In genomic region chr1:152305461-152305860, GRCm38 (mm10) we compare ENCODE assay signal across 21 mouse cellular contexts.
DNase-seq lines count a peak whose midpoint lies in the region; ATAC-seq and TF ChIP-seq lines count a peak whose summit lies in the region.
"Had no signal": no experiment of that assay in that cellular context is flagged by ENCODE, and none has a peak within 500 bp of the region (broad histone marks: within the 10 kb centered on the region; RNA-seq: fewer than 3 reads in every experiment).

No protein-coding gene starts in this region.

- H3K79me3 ChIP-seq in C2C12 (ENCODE audit: low read depth), result no peaks in the 10 kb centered on the region

- H3ac ChIP-seq in C2C12 (ENCODE audit: control insufficient read depth, insufficient read length, low read depth), result no peak overlapping the region

- no peak for TF ChIP-seq POLR2A in heart, adult 2 months (IDR thresholded peaks at IDR 0.05; ENCODE audit: insufficient read depth, low read depth, low read length)

- peak overlapping the region; percentile 94 for H3K27ac ChIP-seq in heart, embryonic 13.5 days (replicated peaks)
- no peak overlapping the region for H3K27ac ChIP-seq in heart, adult 2 months
- H3K27ac ChIP-seq: embryonic facial prominence, embryonic 10.5 days; forebrain, embryonic 12.5 days; forebrain, embryonic 15.5 days; hindbrain, embryonic 14.5 days; hindbrain, postnatal 0 days had no signal

- H3K9me3 ChIP-seq in heart, embryonic 13.5 days, result no peaks in the 10 kb centered on the region
- H3K9me3 ChIP-seq: embryonic facial prominence, embryonic 10.5 days; embryonic facial prominence, embryonic 13.5 days; forebrain, embryonic 12.5 days; forebrain, embryonic 15.5 days; heart, embryonic 12.5 days had no signal

- TF ChIP-seq EP300 in heart, adult 2 months (IDR thresholded peaks at IDR 0.05; ENCODE audit: insufficient read depth, low read depth, low read length), result no peak

- no peak for DNase-seq in heart, adult 2 months
- peak; percentile 50 for DNase-seq in 3T3-L1 (ENCODE audit: low read depth, low spot score)
- no peak for DNase-seq in spleen, postnatal 10 days (ENCODE audit: low spot score in 2 of 2)
- no peak for DNase-seq in testis, postnatal 14 days (ENCODE audit: low spot score)
- DNase-seq: adrenal gland, adult 8-10 months; adrenal gland, postnatal 25 days; embryo, embryonic 11 days; kidney, adult 18-20 months had no signal

- 79% methylated on average over 3 of the region's 3 CpGs for WGBS in heart, embryonic 13.5 days
- 68% methylated on average over 3 of the region's 3 CpGs for WGBS in heart, adult 2 months

- H3K4me1 ChIP-seq in heart, embryonic 13.5 days, result peaks cover 30% of the 10 kb centered on the region
- peaks cover 5% of the 10 kb centered on the region; the same call in 1 of the 2 replicates for H3K4me1 ChIP-seq in heart, adult 2 months (ENCODE audit: control insufficient read depth, insufficient read depth, low read length)
- H3K4me1 ChIP-seq: embryonic facial prominence, embryonic 10.5 days; forebrain, embryonic 12.5 days; forebrain, embryonic 15.5 days had no signal

- intact Hi-C loops in heart, adult 2 months (cut with DNase I), result no loop called here

- no peaks in the 10 kb centered on the region for H3K27me3 ChIP-seq in heart, embryonic 13.5 days (replicated peaks)
- H3K27me3 ChIP-seq in heart, adult 2 months (ENCODE audit: control insufficient read depth, insufficient read depth, low read length), result no peaks in the 10 kb centered on the region
- H3K27me3 ChIP-seq in C2C12 (ENCODE audit: control insufficient read depth, insufficient read depth, insufficient read length), result no peaks in the 10 kb centered on the region
- H3K27me3 ChIP-seq: embryonic facial prominence, embryonic 13.5 days; forebrain, embryonic 12.5 days; forebrain, embryonic 15.5 days; heart, embryonic 12.5 days had no signal

- H3K79me2 ChIP-seq in heart, adult 2 months (replicated peaks; ENCODE audit: control insufficient read depth, insufficient read depth, low read length), result no peaks in the 10 kb centered on the region
- no peaks in the 10 kb centered on the region for H3K79me2 ChIP-seq in C2C12 (ENCODE audit: control insufficient read depth, insufficient read depth)

- H3K4me2 ChIP-seq in heart, embryonic 13.5 days, result no peak overlapping the region
- H3K4me2 ChIP-seq: embryonic facial prominence, embryonic 13.5 days; forebrain, embryonic 12.5 days; forebrain, embryonic 15.5 days; hindbrain, embryonic 14.5 days had no signal

- ATAC-seq in heart, embryonic 13.5 days (ENCODE audit: extremely low read depth, insufficient number of reproducible peaks, low FRiP score, low TSS enrichment), result no peak
- ATAC-seq: activated CD4-positive, CD25-positive, alpha-beta regulatory T cell, adult 4 months; forebrain, embryonic 15.5 days; hindbrain, postnatal 0 days; inflammation-experienced regulatory T-cells, adult 6 months; intestine, embryonic 16.5 days had no signal

- TF ChIP-seq CTCF in heart, adult 2 months (IDR thresholded peaks at IDR 0.05), result no peak
- TF ChIP-seq CTCF in C2C12 (IDR thresholded peaks at IDR 0.05; ENCODE audit: control insufficient read depth, insufficient read depth, insufficient read length), result no peak

- no peaks in the 10 kb centered on the region for H3K36me3 ChIP-seq in heart, embryonic 13.5 days
- no peaks in the 10 kb centered on the region; the same call in 1 of the 2 replicates for H3K36me3 ChIP-seq in heart, adult 2 months (ENCODE audit: control insufficient read depth, insufficient read depth, low read length)
- no peaks in the 10 kb centered on the region for H3K36me3 ChIP-seq in C2C12 (ENCODE audit: control insufficient read depth, insufficient read depth)
- H3K36me3 ChIP-seq: embryonic facial prominence, embryonic 10.5 days; embryonic facial prominence, embryonic 13.5 days; forebrain, embryonic 12.5 days; forebrain, embryonic 15.5 days; heart, embryonic 12.5 days had no signal

- no peak overlapping the region for H3K9ac ChIP-seq in heart, embryonic 13.5 days
- no peak overlapping the region for H3K9ac ChIP-seq in heart, adult 2 months (ENCODE audit: low read depth, low read length)
- H3K9ac ChIP-seq: embryonic facial prominence, embryonic 13.5 days; forebrain, embryonic 12.5 days; forebrain, embryonic 15.5 days; heart, embryonic 12.5 days; hindbrain, embryonic 14.5 days had no signal

- H3K4me3 ChIP-seq in heart, embryonic 13.5 days, result no peak overlapping the region
- no peak overlapping the region for H3K4me3 ChIP-seq in heart, adult 2 months
- H3K4me3 ChIP-seq in C2C12 (ENCODE audit: insufficient read depth, poor library complexity, severe bottlenecking), result no peak overlapping the region
- H3K4me3 ChIP-seq: embryonic facial prominence, embryonic 10.5 days; embryonic facial prominence, embryonic 13.5 days; erythroblast, embryonic 14.5 days; forebrain, embryonic 12.5 days; forebrain, embryonic 15.5 days; heart, embryonic 12.5 days had no signal

TF ChIP-seq in C2C12, 6 proteins besides CTCF, POLR2A, EP300 and RAD21:
- TF ChIP-seq CEBPB (IDR thresholded peaks at IDR 0.05; ENCODE audit: low read depth), result no peak
- TF ChIP-seq MYOG (IDR thresholded peaks at IDR 0.05; ENCODE audit: control insufficient read depth, extremely low read depth, insufficient read length), result no peak
- TF ChIP-seq MAX (IDR thresholded peaks at IDR 0.05), result no peak
- no peak for TF ChIP-seq FOSL1 (IDR thresholded peaks at IDR 0.05; ENCODE audit: insufficient read depth, low read length, poor library complexity, severe bottlenecking)
- TF ChIP-seq USF1 (IDR thresholded peaks at IDR 0.05; ENCODE audit: low read depth), result peak; percentile 33
